Mouse (Mus musculus): ENCODE results near the gene Tgfb1i1. TPM values are rescaled to one million over a fixed set of nuclear protein-coding genes. Genes with fewer than 3 reads are reported as not detected.

Gene Tgfb1i1
- polyA plus RNA-seq, 1 experiment from 2014 or later: 18.5 TPM

GRCm38 (mm10) chr7:128297617-128298480 is 51.2 kb downstream of the Tgfb1i1 start, which contains the start of gene BC017158:
BC017158 (minus strand) TSS chr7:128298170.
- H3K27ac ChIP-seq (replicated peaks; ENCODE audit: low read depth, low read length): peak within 1 kb of the TSS; percentile 63
- under 1% methylated on average over 47 of the region's 47 CpGs for WGBS
- 0 out of 2 replicates have a peak, but pooled peaks cover 4% of the 10 kb centered on the region for H3K4me1 ChIP-seq (ENCODE audit: control insufficient read depth, insufficient read depth, low read length)
- H3K27me3 ChIP-seq (ENCODE audit: control insufficient read depth, insufficient read depth, low read length): no peaks in the 10 kb centered on the region
- H3K36me3 ChIP-seq (replicated peaks; ENCODE audit: control insufficient read depth, insufficient read depth, low read depth, low read length): no peaks in the 10 kb centered on the region
- peak within 1 kb of the TSS; percentile 78 for H3K4me2 ChIP-seq (ENCODE audit: low read depth, low read length)
- H3K9ac ChIP-seq (replicated peaks; ENCODE audit: low read length): peak within 1 kb of the TSS; percentile 92
- ATAC-seq (replicated peaks; ENCODE audit: insufficient number of reproducible peaks, low FRiP score, low TSS enrichment, low read depth) (peak; percentile 67), DNase-seq (ENCODE audit: low spot score) (peak; percentile 80)
- H3K4me3 ChIP-seq (ENCODE audit: low read depth, low read length): peak within 1 kb of the TSS; percentile 84
- H3K9me3 ChIP-seq (replicated peaks; ENCODE audit: control insufficient read depth, low read length): no peaks in the 10 kb centered on the region

GRCm38 (mm10) chr7:128298481-128299342 is 52.1 kb downstream of the Tgfb1i1 start:
- ATAC-seq (replicated peaks; ENCODE audit: insufficient number of reproducible peaks, low FRiP score, low TSS enrichment, low read depth) (no peak), DNase-seq (ENCODE audit: low spot score) (peak; percentile 67)
- no peak overlapping the region for H3K27ac ChIP-seq (replicated peaks; ENCODE audit: low read depth, low read length)
- H3K36me3 ChIP-seq (replicated peaks; ENCODE audit: control insufficient read depth, insufficient read depth, low read depth, low read length): no peaks in the 10 kb centered on the region
- H3K4me3 ChIP-seq (ENCODE audit: low read depth, low read length): no peak overlapping the region; the same call in 1 of the 2 replicates
- 76% methylated on average over 8 of the region's 8 CpGs for WGBS
- peak overlapping the region; percentile 78 for H3K4me2 ChIP-seq (ENCODE audit: low read depth, low read length)
- no peaks in the 10 kb centered on the region for H3K9me3 ChIP-seq (replicated peaks; ENCODE audit: control insufficient read depth, low read length)
- no peaks in the 10 kb centered on the region for H3K27me3 ChIP-seq (ENCODE audit: control insufficient read depth, insufficient read depth, low read length)
- H3K9ac ChIP-seq (replicated peaks; ENCODE audit: low read length): peak overlapping the region; percentile 92
- H3K4me1 ChIP-seq (ENCODE audit: control insufficient read depth, insufficient read depth, low read length): 0 out of 2 replicates have a peak, but pooled peaks cover 4% of the 10 kb centered on the region

- H3K9ac ChIP-seq (replicated peaks; ENCODE audit: low read length): no peak overlapping the region
- DNase-seq (ENCODE audit: low spot score) (no peak), ATAC-seq (replicated peaks; ENCODE audit: insufficient number of reproducible peaks, low FRiP score, low TSS enrichment, low read depth) (no peak)
- no peaks in the 10 kb centered on the region for H3K9me3 ChIP-seq (replicated peaks; ENCODE audit: control insufficient read depth, low read length)
- H3K4me3 ChIP-seq (ENCODE audit: low read depth, low read length): no peak overlapping the region
- H3K4me2 ChIP-seq (ENCODE audit: low read depth, low read length): no peak overlapping the region
- 72% methylated on average over 3 of the region's 3 CpGs for WGBS
- no peaks in the 10 kb centered on the region for H3K27me3 ChIP-seq (ENCODE audit: control insufficient read depth, insufficient read depth, low read length)
- no peak overlapping the region for H3K27ac ChIP-seq (replicated peaks; ENCODE audit: low read depth, low read length)
- 0 out of 2 replicates have a peak, but pooled peaks cover 4% of the 10 kb centered on the region for H3K4me1 ChIP-seq (ENCODE audit: control insufficient read depth, insufficient read depth, low read length)
- no peaks in the 10 kb centered on the region for H3K36me3 ChIP-seq (replicated peaks; ENCODE audit: control insufficient read depth, insufficient read depth, low read depth, low read length)
These were observed 54.3 kb downstream of the Tgfb1i1 start for GRCm38 (mm10) chr7:128300952-128301351.

- WGBS: 81% methylated on average over 3 of the region's 3 CpGs
These were observed 55.5 kb downstream of the Tgfb1i1 start for GRCm38 (mm10) chr7:128302151-128302550.

GRCm38 (mm10) chr7:128304198-128304597 is 57.6 kb downstream of the Tgfb1i1 start:
- 63% methylated on average over 6 of the region's 6 CpGs for WGBS
- no peak overlapping the region for H3K4me3 ChIP-seq (ENCODE audit: low read depth, low read length)
- no peak for ATAC-seq (replicated peaks; ENCODE audit: insufficient number of reproducible peaks, low FRiP score, low TSS enrichment, low read depth)
- H3K4me2 ChIP-seq (ENCODE audit: low read depth, low read length): no peak overlapping the region
- H3K27ac ChIP-seq (replicated peaks; ENCODE audit: low read depth, low read length): no peak overlapping the region
- H3K4me1 ChIP-seq (ENCODE audit: control insufficient read depth, insufficient read depth, low read length): no peaks in the 10 kb centered on the region
- no peaks in the 10 kb centered on the region for H3K9me3 ChIP-seq (replicated peaks; ENCODE audit: control insufficient read depth, low read length)
- H3K36me3 ChIP-seq (replicated peaks; ENCODE audit: control insufficient read depth, insufficient read depth, low read depth, low read length): no peaks in the 10 kb centered on the region
- no peak for DNase-seq (ENCODE audit: low spot score)
- no peak overlapping the region for H3K9ac ChIP-seq (replicated peaks; ENCODE audit: low read length)
- no peaks in the 10 kb centered on the region for H3K27me3 ChIP-seq (ENCODE audit: control insufficient read depth, insufficient read depth, low read length)

More at GRCm38 (mm10) chr7:128302151-128302550, 55.5 kb downstream of the Tgfb1i1 start:
- Histone ChIP-seq H3K36me3 (replicated peaks; ENCODE audit: control insufficient read depth, insufficient read depth, low read depth, low read length) (no peaks in the 10 kb centered on the region), H3K4me2 (ENCODE audit: low read depth, low read length) (no peak overlapping the region), H3K4me3 (ENCODE audit: low read depth, low read length) (no peak overlapping the region), H3K27me3 (ENCODE audit: control insufficient read depth, insufficient read depth, low read length) (no peaks in the 10 kb centered on the region), H3K9ac (replicated peaks; ENCODE audit: low read length) (no peak overlapping the region), H3K27ac (replicated peaks; ENCODE audit: low read depth, low read length) (no peak overlapping the region), H3K9me3 (replicated peaks; ENCODE audit: control insufficient read depth, low read length) (no peaks in the 10 kb centered on the region), H3K4me1 (ENCODE audit: control insufficient read depth, insufficient read depth, low read length) (0 out of 2 replicates have a peak, but pooled peaks cover under 1% of the 10 kb centered on the region)
- DNase-seq (ENCODE audit: low spot score) (no peak), ATAC-seq (replicated peaks; ENCODE audit: insufficient number of reproducible peaks, low FRiP score, low TSS enrichment, low read depth) (no peak)

GRCm38 (mm10) chr7:128304907-128305306 is 58.3 kb downstream of the Tgfb1i1 start:
- Histone ChIP-seq H3K4me3 (ENCODE audit: low read depth, low read length) (no peak overlapping the region), H3K36me3 (replicated peaks; ENCODE audit: control insufficient read depth, insufficient read depth, low read depth, low read length) (no peaks in the 10 kb centered on the region), H3K27me3 (ENCODE audit: control insufficient read depth, insufficient read depth, low read length) (no peaks in the 10 kb centered on the region), H3K4me2 (ENCODE audit: low read depth, low read length) (no peak overlapping the region), H3K9me3 (replicated peaks; ENCODE audit: control insufficient read depth, low read length) (no peaks in the 10 kb centered on the region), H3K4me1 (ENCODE audit: control insufficient read depth, insufficient read depth, low read length) (no peaks in the 10 kb centered on the region), H3K27ac (replicated peaks; ENCODE audit: low read depth, low read length) (no peak overlapping the region), H3K9ac (replicated peaks; ENCODE audit: low read length) (no peak overlapping the region)
- 9% methylated on average over 5 of the region's 5 CpGs for WGBS
- DNase-seq (ENCODE audit: low spot score): peak; percentile 66
- ATAC-seq (replicated peaks; ENCODE audit: insufficient number of reproducible peaks, low FRiP score, low TSS enrichment, low read depth): no peak
